Mouse (Mus musculus) neural tube, embryonic 12.5 days (tissue): ENCODE measurements around the gene Lrrc10b. TPM values are rescaled to one million over a fixed set of nuclear protein-coding genes. Genes with fewer than 3 reads are reported as not detected.

Source experiments
- ATAC-seq: fragments of 200-750 bp; cut with Nextera tagmentation; 2 replicates; pipeline ENCODE4 v1.8.0; 2017; ENCODE audit warnings: low read depth, mild to moderate bottlenecking, moderate TSS enrichment, moderate library complexity; ENCODE audit not compliant: low FRiP score
- H3K27ac ChIP-seq: fragments of 300-500 bp; sonication (generic); 2 replicates; pipeline ENCODE4 v1.5.1; 2016
- H3K27me3 ChIP-seq: fragments of 300-500 bp; sonication (generic); replicated peaks from 2 replicates; pipeline ENCODE4 v1.6.1; 2016; ENCODE audit warnings: mild to moderate bottlenecking
- H3K36me3 ChIP-seq: fragments of 300-500 bp; sonication (generic); 2 replicates; pipeline ENCODE4 v1.6.1; 2016; ENCODE audit warnings: mild to moderate bottlenecking
- H3K4me1 ChIP-seq: fragments of 300-500 bp; sonication (generic); 2 replicates; pipeline ENCODE4 v1.6.1; 2016
- H3K4me2 ChIP-seq: fragments of 300-500 bp; sonication (generic); replicated peaks from 2 replicates; pipeline ENCODE4 v1.6.1; 2016; ENCODE audit warnings: mild to moderate bottlenecking
- H3K4me3 ChIP-seq: fragments of 300-500 bp; sonication (generic); 2 replicates; pipeline ENCODE4 v1.5.1; 2016
- H3K9ac ChIP-seq: fragments of 300-500 bp; sonication (generic); 2 replicates; pipeline ENCODE4 v1.6.1; 2016; ENCODE audit warnings: mild to moderate bottlenecking
- H3K9me3 ChIP-seq: fragments of 300-500 bp; sonication (generic); 2 replicates; pipeline ENCODE4 v1.6.1; 2016; ENCODE audit warnings: mild to moderate bottlenecking
- WGBS: fragments of 180-500 bp; shearing (Covaris S2); methylation state at CpG from one replicate; pipeline ENCODE4 v1.1.7; 2016; 5-methylcytosine and 5-hydroxymethylcytosine counted together
- polyA plus RNA-seq: library from polyadenylated mRNA; unstranded; fragments of >200 nt; fragmentation: Nextera tagmentation; extraction: Ambion mirVana; gene quantifications from 2 replicates; pipeline ENCODE4 v1.2.1, GENCODE M21; 2016

The Lrrc10b gene
- polyA plus RNA-seq, 1 experiment from 2014 or later = 0.61 TPM

- no peak; the same call in 1 of the 2 replicates for ATAC-seq
- 0 out of 2 replicates have a peak, but pooled peaks cover 2% of the 10 kb centered on the region for H3K36me3 ChIP-seq
- H3K27me3 ChIP-seq = peaks cover 3% of the 10 kb centered on the region; the same call in 1 of the 2 replicates
- no peaks in the 10 kb centered on the region for H3K9me3 ChIP-seq
- H3K4me1 ChIP-seq = no peaks in the 10 kb centered on the region
- no peak overlapping the region for H3K4me2 ChIP-seq
- WGBS = 32% methylated on average over 1 of the region's 1 CpGs
- no peak overlapping the region for H3K9ac ChIP-seq
- no peak overlapping the region for H3K4me3 ChIP-seq
- no peak overlapping the region for H3K27ac ChIP-seq
Measured at GRCm38 (mm10) chr19:10436726-10437125, 20.5 kb downstream of the Lrrc10b start.

- no peaks in the 10 kb centered on the region for H3K4me1 ChIP-seq
- H3K4me3 ChIP-seq = no peak overlapping the region
- H3K9me3 ChIP-seq = no peaks in the 10 kb centered on the region
- peaks cover 3% of the 10 kb centered on the region; the same call in 1 of the 2 replicates for H3K27me3 ChIP-seq
- H3K36me3 ChIP-seq = 0 out of 2 replicates have a peak, but pooled peaks cover 2% of the 10 kb centered on the region
- 39% methylated on average over 3 of the region's 3 CpGs for WGBS
- no peak overlapping the region for H3K4me2 ChIP-seq
- ATAC-seq = peak; percentile 34; the same call in 1 of the 2 replicates
- H3K27ac ChIP-seq = no peak overlapping the region
- no peak overlapping the region for H3K9ac ChIP-seq
Measured at GRCm38 (mm10) chr19:10435908-10436307, 21.4 kb downstream of the Lrrc10b start.

- Histone ChIP-seq H3K9me3 (no peaks in the 10 kb centered on the region), H3K27me3 (peaks cover 3% of the 10 kb centered on the region; the same call in 1 of the 2 replicates), H3K27ac (no peak overlapping the region), H3K4me3 (no peak overlapping the region), H3K4me2 (no peak overlapping the region), H3K36me3 (0 out of 2 replicates have a peak, but pooled peaks cover 2% of the 10 kb centered on the region), H3K4me1 (no peaks in the 10 kb centered on the region), H3K9ac (no peak overlapping the region)
- no peak for ATAC-seq
- WGBS = 81% methylated on average over 6 of the region's 6 CpGs
Measured at GRCm38 (mm10) chr19:10434927-10435326, 22.3 kb downstream of the Lrrc10b start.

GRCm38 (mm10) chr19:10433879-10434540, 23.3 kb downstream of the Lrrc10b start:
- no peak for ATAC-seq
- peaks cover 3% of the 10 kb centered on the region; the same call in 1 of the 2 replicates for H3K27me3 ChIP-seq
- WGBS = 74% methylated on average over 9 of the region's 9 CpGs
- H3K9me3 ChIP-seq = no peaks in the 10 kb centered on the region
- no peaks in the 10 kb centered on the region for H3K4me1 ChIP-seq
- no peak overlapping the region for H3K27ac ChIP-seq
- H3K4me3 ChIP-seq = no peak overlapping the region
- no peak overlapping the region for H3K4me2 ChIP-seq
- H3K36me3 ChIP-seq = no peaks in the 10 kb centered on the region
- H3K9ac ChIP-seq = no peak overlapping the region

- Histone ChIP-seq H3K27ac (no peak overlapping the region), H3K9me3 (no peaks in the 10 kb centered on the region), H3K27me3 (peaks cover 3% of the 10 kb centered on the region; the same call in 1 of the 2 replicates), H3K36me3 (no peaks in the 10 kb centered on the region), H3K4me2 (no peak overlapping the region), H3K4me1 (peaks cover under 1% of the 10 kb centered on the region; the same call in 1 of the 2 replicates), H3K9ac (no peak overlapping the region), H3K4me3 (no peak overlapping the region)
- WGBS = 80% methylated on average over 7 of the region's 7 CpGs
- ATAC-seq = no peak
Measured at GRCm38 (mm10) chr19:10433225-10433624, 24.0 kb downstream of the Lrrc10b start.

GRCm38 (mm10) chr19:10431841-10432240, 25.4 kb downstream of the Lrrc10b start:
- ATAC-seq = no peak
- 60% methylated on average over 4 of the region's 4 CpGs for WGBS
- H3K27ac ChIP-seq = no peak overlapping the region

GRCm38 (mm10) chr19:10431410-10431809, 25.9 kb downstream of the Lrrc10b start:
- H3K36me3 ChIP-seq = no peaks in the 10 kb centered on the region
- no peak for ATAC-seq
- peaks cover 3% of the 10 kb centered on the region; the same call in 1 of the 2 replicates for H3K27me3 ChIP-seq
- 68% methylated on average over 3 of the region's 3 CpGs for WGBS
- peaks cover 18% of the 10 kb centered on the region for H3K4me1 ChIP-seq
- no peak overlapping the region for H3K4me2 ChIP-seq
- no peak overlapping the region for H3K9ac ChIP-seq
- no peak overlapping the region for H3K27ac ChIP-seq
- no peaks in the 10 kb centered on the region for H3K9me3 ChIP-seq
- H3K4me3 ChIP-seq = no peak overlapping the region

More at GRCm38 (mm10) chr19:10431841-10432240, 25.4 kb downstream of the Lrrc10b start:
- no peak overlapping the region for H3K4me2 ChIP-seq
- H3K9me3 ChIP-seq = no peaks in the 10 kb centered on the region
- H3K4me3 ChIP-seq = no peak overlapping the region
- peaks cover 3% of the 10 kb centered on the region; the same call in 1 of the 2 replicates for H3K27me3 ChIP-seq
- H3K36me3 ChIP-seq = no peaks in the 10 kb centered on the region
- no peak overlapping the region for H3K9ac ChIP-seq
- H3K4me1 ChIP-seq = peaks cover 14% of the 10 kb centered on the region

- H3K4me1 ChIP-seq = peaks cover 35% of the 10 kb centered on the region
- no peak overlapping the region for H3K9ac ChIP-seq
- no peak for ATAC-seq
- no peaks in the 10 kb centered on the region for H3K9me3 ChIP-seq
- peaks cover 6% of the 10 kb centered on the region; the same call in 1 of the 2 replicates for H3K27me3 ChIP-seq
- H3K27ac ChIP-seq = no peak overlapping the region
- H3K4me3 ChIP-seq = no peak overlapping the region
- no peak overlapping the region for H3K4me2 ChIP-seq
- 90% methylated on average over 8 of the region's 8 CpGs for WGBS
- no peaks in the 10 kb centered on the region for H3K36me3 ChIP-seq
Measured at GRCm38 (mm10) chr19:10429371-10429770, 27.9 kb downstream of the Lrrc10b start.

GRCm38 (mm10) chr19:10427431-10427830, 29.8 kb downstream of the Lrrc10b start:
- Histone ChIP-seq H3K9ac (no peak overlapping the region), H3K27me3 (peaks cover 12% of the 10 kb centered on the region; the same call in 1 of the 2 replicates), H3K4me1 (peaks cover 42% of the 10 kb centered on the region), H3K36me3 (no peaks in the 10 kb centered on the region), H3K27ac (no peak overlapping the region), H3K9me3 (no peaks in the 10 kb centered on the region), H3K4me2 (no peak overlapping the region), H3K4me3 (no peak overlapping the region)
- WGBS = 55% methylated on average over 9 of the region's 9 CpGs
- ATAC-seq = no peak

- no peak for ATAC-seq
- Histone ChIP-seq H3K9ac (no peak overlapping the region), H3K27ac (no peak overlapping the region), H3K36me3 (no peaks in the 10 kb centered on the region), H3K9me3 (no peaks in the 10 kb centered on the region), H3K27me3 (peaks cover 12% of the 10 kb centered on the region), H3K4me1 (peaks cover 49% of the 10 kb centered on the region), H3K4me2 (peak overlapping the region; percentile 39; the same call in 1 of the 2 replicates), H3K4me3 (no peak overlapping the region)
- WGBS = 65% methylated on average over 6 of the region's 6 CpGs
Measured at GRCm38 (mm10) chr19:10426793-10427192, 30.5 kb downstream of the Lrrc10b start.

GRCm38 (mm10) chr19:10426312-10426711, 31.0 kb downstream of the Lrrc10b start:
- WGBS = 35% methylated on average over 25 of the region's 25 CpGs
- no peak overlapping the region for H3K4me3 ChIP-seq
- no peaks in the 10 kb centered on the region for H3K36me3 ChIP-seq
- peak overlapping the region; percentile 26; the same call in 1 of the 2 replicates for H3K9ac ChIP-seq
- H3K27ac ChIP-seq = no peak overlapping the region
- H3K4me1 ChIP-seq = peaks cover 54% of the 10 kb centered on the region
- no peak for ATAC-seq
- H3K4me2 ChIP-seq = peak overlapping the region; percentile 39
- H3K27me3 ChIP-seq = peaks cover 12% of the 10 kb centered on the region
- no peaks in the 10 kb centered on the region for H3K9me3 ChIP-seq

- H3K4me1 ChIP-seq = peaks cover 57% of the 10 kb centered on the region
- peaks cover 12% of the 10 kb centered on the region for H3K27me3 ChIP-seq
- no peak overlapping the region for H3K27ac ChIP-seq
- 28% methylated on average over 13 of the region's 13 CpGs for WGBS
- H3K4me2 ChIP-seq = peak overlapping the region; percentile 39
- H3K4me3 ChIP-seq = no peak overlapping the region
- H3K9ac ChIP-seq = peak overlapping the region; percentile 26; the same call in 1 of the 2 replicates
- no peaks in the 10 kb centered on the region for H3K36me3 ChIP-seq
- peak; percentile 26; the same call in 1 of the 2 replicates for ATAC-seq
- H3K9me3 ChIP-seq = no peaks in the 10 kb centered on the region
Measured at GRCm38 (mm10) chr19:10425484-10426270, 31.6 kb downstream of the Lrrc10b start.
